Mouse (Mus musculus) megakaryocyte, embryonic 14.5 days (primary cell): ENCODE measurements around the gene Llgl2.

Experiments
- FLI1 ChIP-seq: IDR thresholded peaks from 2 replicates; pipeline ENCODE4 v1.6.1; 2012; ENCODE audit warnings: low read length, inconsistent platforms, mixed read lengths
- GATA1 ChIP-seq: IDR thresholded peaks from 3 replicates; pipeline ENCODE4 v1.6.1; 2012; ENCODE audit warnings: mixed read lengths, low read length, inconsistent platforms, borderline replicate concordance

GRCm38 (mm10) chr11:115796898-115797297, 27.0 kb upstream of the Llgl2 start:
- TF ChIP-seq GATA1 = no peak
- TF ChIP-seq FLI1 = no peak
